Mouse (Mus musculus) lung, postnatal 36 days (tissue): ENCODE results near the gene Zfp955a.
"Not testable (repeated sequence)": the region's sequence is repeated elsewhere in the genome, so short reads cannot be mapped to it uniquely, and the experiment has no call there.

ENCODE experiments used
- DNase-seq: peaks from one replicate; pipeline ENCODE4 v3.0.0; 2022; ENCODE audit warnings: mixed read lengths

The Zfp955a gene

DNA sequence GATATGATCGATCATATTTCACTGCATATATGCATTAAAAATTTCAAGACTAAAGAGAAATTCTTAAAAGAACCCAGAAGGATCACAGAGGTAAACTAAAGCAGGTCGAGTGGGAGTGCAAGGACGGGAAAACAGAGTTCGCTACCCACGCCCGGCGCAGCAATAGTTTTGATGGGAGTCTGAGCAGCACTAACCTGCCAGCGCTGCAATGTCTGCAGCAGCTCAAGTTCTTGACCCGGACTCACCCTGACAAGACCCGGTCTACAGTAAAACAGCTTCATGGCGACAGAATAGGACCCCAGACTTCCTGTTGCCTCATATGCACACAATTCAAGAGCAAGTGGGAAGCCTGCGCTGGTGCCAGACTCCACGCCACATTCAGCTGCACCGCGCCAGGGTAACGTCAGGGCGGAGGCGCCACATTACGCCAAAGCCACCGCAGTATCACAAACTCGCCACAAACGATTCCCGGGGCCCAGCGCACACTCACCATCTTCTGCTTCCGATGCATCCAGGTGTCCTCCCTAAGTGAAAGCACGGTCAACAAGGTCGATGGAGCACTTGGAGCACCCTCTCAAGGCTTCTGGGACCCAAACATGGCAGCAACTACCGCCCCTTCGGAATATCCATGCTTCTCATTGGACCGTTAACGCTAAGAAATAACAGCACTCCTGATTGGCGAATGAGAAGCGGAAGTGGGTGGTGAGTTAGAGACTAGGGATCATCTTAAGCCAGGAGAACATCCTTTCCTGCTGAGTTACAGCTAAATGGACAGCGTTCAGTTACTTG, at the start of gene Zfp955a:
TSS of gene Zfp955a (minus strand) at position 616 of the 789 bp plus-strand sequence.
- DNase-seq, result not testable (repeated sequence)

DNA sequence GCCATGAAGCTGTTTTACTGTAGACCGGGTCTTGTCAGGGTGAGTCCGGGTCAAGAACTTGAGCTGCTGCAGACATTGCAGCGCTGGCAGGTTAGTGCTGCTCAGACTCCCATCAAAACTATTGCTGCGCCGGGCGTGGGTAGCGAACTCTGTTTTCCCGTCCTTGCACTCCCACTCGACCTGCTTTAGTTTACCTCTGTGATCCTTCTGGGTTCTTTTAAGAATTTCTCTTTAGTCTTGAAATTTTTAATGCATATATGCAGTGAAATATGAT, 34.9 kb upstream of the Zfp955a start:
- not testable (repeated sequence) for DNase-seq

DNA sequence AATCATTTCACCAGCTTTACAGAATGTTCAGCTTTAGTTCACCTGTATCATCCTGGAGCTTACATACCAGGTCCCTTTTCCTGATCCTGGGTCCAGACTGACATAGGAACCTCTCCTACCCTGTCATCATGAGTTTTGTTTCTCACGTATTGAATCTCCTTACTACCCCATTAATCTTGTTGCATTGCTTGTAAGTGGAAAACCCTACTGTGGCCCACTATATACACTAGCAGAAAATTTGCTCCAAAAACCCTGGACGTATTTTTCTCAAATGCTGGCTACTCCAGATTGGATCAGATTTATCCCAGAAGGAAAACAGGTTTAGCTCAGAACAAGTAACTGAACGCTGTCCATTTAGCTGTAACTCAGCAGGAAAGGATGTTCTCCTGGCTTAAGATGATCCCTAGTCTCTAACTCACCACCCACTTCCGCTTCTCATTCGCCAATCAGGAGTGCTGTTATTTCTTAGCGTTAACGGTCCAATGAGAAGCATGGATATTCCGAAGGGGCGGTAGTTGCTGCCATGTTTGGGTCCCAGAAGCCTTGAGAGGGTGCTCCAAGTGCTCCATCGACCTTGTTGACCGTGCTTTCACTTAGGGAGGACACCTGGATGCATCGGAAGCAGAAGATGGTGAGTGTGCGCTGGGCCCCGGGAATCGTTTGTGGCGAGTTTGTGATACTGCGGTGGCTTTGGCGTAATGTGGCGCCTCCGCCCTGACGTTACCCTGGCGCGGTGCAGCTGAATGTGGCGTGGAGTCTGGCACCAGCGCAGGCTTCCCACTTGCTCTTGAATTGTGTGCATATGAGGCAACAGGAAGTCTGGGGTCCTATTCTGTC, 34.3 kb upstream of the Zfp955a start, which contains the start of gene Zfp955b:
TSS of gene Zfp955b (plus strand) at position 506 of the 837 bp plus-strand sequence.
- DNase-seq, result not testable (repeated sequence)

DNA sequence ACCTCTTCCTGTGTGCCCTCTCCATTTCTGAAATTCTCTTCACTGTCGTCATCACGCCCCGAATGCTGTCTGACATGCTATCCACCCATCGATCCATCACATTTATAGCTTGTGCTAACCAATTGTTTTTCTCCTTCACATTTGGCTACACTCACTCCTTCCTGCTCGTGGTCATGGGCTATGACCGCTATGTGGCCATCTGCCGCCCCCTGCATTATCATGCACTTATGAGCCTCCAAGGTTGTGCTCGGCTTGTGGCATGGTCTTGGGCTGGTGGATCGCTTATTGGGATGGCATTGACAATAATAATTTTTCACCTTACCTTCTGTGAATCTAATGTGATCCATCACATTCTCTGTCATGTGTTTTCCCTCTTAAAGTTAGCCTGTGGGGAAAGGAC, 14.0 kb upstream of the Zfp955a start:
- DNase-seq, result no peak

GRCm38 (mm10) chr17:33264376-33264775, 9.4 kb upstream of the Zfp955a start, which contains the start of gene Olfr63:
TSS of gene Olfr63 (plus strand) at chr17:33264676.
- no peak for DNase-seq

- not testable (repeated sequence) for DNase-seq
These were observed 343 bp upstream of the Zfp955a start for GRCm38 (mm10) chr17:33255319-33255657.

GRCm38 (mm10) chr17:33236646-33237045, 18.3 kb downstream of the Zfp955a start:
- DNase-seq, result not testable (repeated sequence)

- DNase-seq, result no peak
These were observed 33.4 kb downstream of the Zfp955a start, which contains the start of gene Olfr1564 for GRCm38 (mm10) chr17:33221590-33221989. TSS of gene Olfr1564 (minus strand) at chr17:33221690.

DNA sequence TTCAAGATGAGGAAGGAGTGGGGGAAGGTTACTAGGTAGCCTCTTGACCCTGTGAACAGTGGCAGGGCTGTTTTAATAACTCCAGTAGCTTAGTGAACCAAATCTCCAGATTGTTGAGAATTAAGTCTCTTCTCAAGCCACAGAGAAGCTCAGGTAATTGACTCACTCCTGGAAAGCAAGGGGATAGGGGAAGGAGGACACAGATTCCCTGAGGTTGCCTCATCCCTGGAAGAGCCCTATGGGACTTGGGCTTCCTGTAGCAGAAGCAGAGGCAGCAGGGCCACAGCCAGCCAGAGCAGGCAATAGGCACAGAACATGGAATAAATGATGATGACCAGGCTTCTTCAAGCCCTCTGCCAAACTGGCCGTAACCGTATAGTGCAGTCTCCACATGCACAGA, 63.9 kb downstream of the Zfp955a start, which contains the start of gene Olfr239:
TSS of gene Olfr239 (plus strand) at position 301 of the 400 bp plus-strand sequence.
- not testable (repeated sequence) for DNase-seq
